Mouse (Mus musculus) embryonic facial prominence, embryonic 12.5 days (tissue): ENCODE measurements at regions not wholly inside any gene's neighbourhood (a gene's known extent, or its start where the extent isn't known, plus 50 kb on each side); places are given as distances from the start of the nearest gene placed in this dataset.

Source experiments
- ATAC-seq: fragments of 200-750 bp; cut with Nextera tagmentation; 2 replicates; pipeline ENCODE4 v1.8.0; 2017; ENCODE audit not compliant: insufficient number of reproducible peaks, insufficient read depth, low FRiP score, low TSS enrichment
- H3K27ac ChIP-seq: fragments of 300-500 bp; sonication (generic); 2 replicates; pipeline ENCODE4 v1.5.1; 2016; ENCODE audit warnings: mild to moderate bottlenecking
- H3K27me3 ChIP-seq: fragments of 300-500 bp; sonication (generic); 2 replicates; pipeline ENCODE4 v1.6.1; 2016; ENCODE audit warnings: mild to moderate bottlenecking, moderate library complexity
- H3K36me3 ChIP-seq: fragments of 300-500 bp; sonication (generic); 2 replicates; pipeline ENCODE4 v1.6.1; 2016; ENCODE audit warnings: mild to moderate bottlenecking
- H3K4me1 ChIP-seq: fragments of 300-500 bp; sonication (generic); 2 replicates; pipeline ENCODE4 v1.6.1; 2016
- H3K4me2 ChIP-seq: fragments of 300-500 bp; sonication (generic); replicated peaks from 2 replicates; pipeline ENCODE4 v1.6.1; 2016; ENCODE audit warnings: mild to moderate bottlenecking, moderate library complexity
- H3K4me3 ChIP-seq: fragments of 300-500 bp; sonication (generic); 2 replicates; pipeline ENCODE4 v1.5.1; 2016; ENCODE audit warnings: mild to moderate bottlenecking
- H3K9ac ChIP-seq: fragments of 300-500 bp; sonication (generic); 2 replicates; pipeline ENCODE4 v1.6.1; 2016; ENCODE audit warnings: mild to moderate bottlenecking, moderate library complexity
- H3K9me3 ChIP-seq: fragments of 300-500 bp; sonication (generic); 2 replicates; pipeline ENCODE4 v1.6.1; 2016; ENCODE audit warnings: mild to moderate bottlenecking, moderate library complexity
- WGBS: fragments of 180-500 bp; shearing (Covaris S2); methylation state at CpG from one replicate; pipeline ENCODE4 v1.1.7; 2016; 5-methylcytosine and 5-hydroxymethylcytosine counted together

- no peak overlapping the region for H3K4me3 ChIP-seq
- peaks cover 18% of the 10 kb centered on the region for H3K4me1 ChIP-seq
- ATAC-seq, result no peak
- no peaks in the 10 kb centered on the region for H3K9me3 ChIP-seq
- H3K4me2 ChIP-seq, result no peak overlapping the region
- 50% methylated on average over 6 of the region's 6 CpGs for WGBS
- no peak overlapping the region for H3K9ac ChIP-seq
- H3K27ac ChIP-seq, result no peak overlapping the region
- H3K36me3 ChIP-seq, result no peaks in the 10 kb centered on the region
- H3K27me3 ChIP-seq, result peaks cover 3% of the 10 kb centered on the region; the same call in 1 of the 2 replicates
Observed at GRCm38 (mm10) chr5:4651167-4651955, 106.5 kb downstream of the Fzd1 start.

GRCm38 (mm10) chr5:4650709-4651108, 107.1 kb downstream of the Fzd1 start:
- no peak overlapping the region for H3K4me3 ChIP-seq
- no peaks in the 10 kb centered on the region for H3K9me3 ChIP-seq
- H3K36me3 ChIP-seq, result no peaks in the 10 kb centered on the region
- H3K4me1 ChIP-seq, result peaks cover 18% of the 10 kb centered on the region
- peaks cover 3% of the 10 kb centered on the region; the same call in 1 of the 2 replicates for H3K27me3 ChIP-seq
- H3K4me2 ChIP-seq, result no peak overlapping the region
- H3K9ac ChIP-seq, result no peak overlapping the region
- WGBS, result 58% methylated on average over 3 of the region's 3 CpGs
- H3K27ac ChIP-seq, result no peak overlapping the region
- ATAC-seq, result no peak

- no peak overlapping the region for H3K9ac ChIP-seq
- H3K36me3 ChIP-seq, result no peaks in the 10 kb centered on the region
- peaks cover 3% of the 10 kb centered on the region; the same call in 1 of the 2 replicates for H3K27me3 ChIP-seq
- H3K4me3 ChIP-seq, result no peak overlapping the region
- no peak overlapping the region for H3K27ac ChIP-seq
- H3K4me1 ChIP-seq, result peaks cover 18% of the 10 kb centered on the region
- no peak overlapping the region for H3K4me2 ChIP-seq
- 26% methylated on average over 6 of the region's 6 CpGs for WGBS
- ATAC-seq, result 0 out of 2 replicates have a peak, but pooled peaks have one; percentile 6
- H3K9me3 ChIP-seq, result no peaks in the 10 kb centered on the region
Observed at GRCm38 (mm10) chr5:4649858-4650556, 107.8 kb downstream of the Fzd1 start.

GRCm38 (mm10) chr5:4641041-4641440, 116.8 kb downstream of the Fzd1 start:
- Histone ChIP-seq H3K27me3 (no peaks in the 10 kb centered on the region), H3K4me2 (no peak overlapping the region), H3K27ac (no peak overlapping the region), H3K9ac (no peak overlapping the region), H3K36me3 (no peaks in the 10 kb centered on the region), H3K4me1 (no peaks in the 10 kb centered on the region), H3K4me3 (no peak overlapping the region), H3K9me3 (no peaks in the 10 kb centered on the region)
- no peak for ATAC-seq

GRCm38 (mm10) chr5:4633763-4634162, 124.1 kb downstream of the Fzd1 start:
- H3K4me2 ChIP-seq, result no peak overlapping the region
- H3K4me1 ChIP-seq, result no peaks in the 10 kb centered on the region
- H3K27me3 ChIP-seq, result 0 out of 2 replicates have a peak, but pooled peaks cover 2% of the 10 kb centered on the region
- no peak overlapping the region for H3K9ac ChIP-seq
- H3K4me3 ChIP-seq, result no peak overlapping the region
- H3K9me3 ChIP-seq, result no peaks in the 10 kb centered on the region
- H3K27ac ChIP-seq, result no peak overlapping the region
- WGBS, result 69% methylated on average over 3 of the region's 3 CpGs
- no peaks in the 10 kb centered on the region for H3K36me3 ChIP-seq
- ATAC-seq, result no peak

GRCm38 (mm10) chr5:4625206-4625605, 132.6 kb downstream of the Fzd1 start:
- Histone ChIP-seq H3K27ac (no peak overlapping the region), H3K4me2 (no peak overlapping the region), H3K4me1 (peaks cover 7% of the 10 kb centered on the region; the same call in 1 of the 2 replicates), H3K4me3 (no peak overlapping the region), H3K27me3 (no peaks in the 10 kb centered on the region), H3K9me3 (no peaks in the 10 kb centered on the region), H3K36me3 (no peaks in the 10 kb centered on the region), H3K9ac (no peak overlapping the region)
- 81% methylated on average over 6 of the region's 6 CpGs for WGBS
- no peak for ATAC-seq

- no peak overlapping the region for H3K27ac ChIP-seq
- peaks cover 7% of the 10 kb centered on the region; the same call in 1 of the 2 replicates for H3K4me1 ChIP-seq
- ATAC-seq, result no peak
- 53% methylated on average over 4 of the region's 4 CpGs for WGBS
- H3K4me3 ChIP-seq, result no peak overlapping the region
- H3K36me3 ChIP-seq, result no peaks in the 10 kb centered on the region
- no peak overlapping the region for H3K4me2 ChIP-seq
- no peaks in the 10 kb centered on the region for H3K27me3 ChIP-seq
- no peaks in the 10 kb centered on the region for H3K9me3 ChIP-seq
- H3K9ac ChIP-seq, result no peak overlapping the region
Observed at GRCm38 (mm10) chr5:4623625-4624024, 134.2 kb downstream of the Fzd1 start.

- Histone ChIP-seq H3K4me2 (no peak overlapping the region), H3K4me1 (peaks cover 7% of the 10 kb centered on the region; the same call in 1 of the 2 replicates), H3K4me3 (no peak overlapping the region), H3K36me3 (no peaks in the 10 kb centered on the region), H3K9ac (no peak overlapping the region), H3K27ac (no peak overlapping the region), H3K9me3 (no peaks in the 10 kb centered on the region), H3K27me3 (no peaks in the 10 kb centered on the region)
- 40% methylated on average over 4 of the region's 4 CpGs for WGBS
- ATAC-seq, result no peak
Observed at GRCm38 (mm10) chr5:4620513-4621210, 137.2 kb downstream of the Fzd1 start.

GRCm38 (mm10) chr5:4615233-4615632, 142.6 kb downstream of the Fzd1 start:
- no peak overlapping the region for H3K4me2 ChIP-seq
- no peak overlapping the region for H3K9ac ChIP-seq
- no peaks in the 10 kb centered on the region for H3K36me3 ChIP-seq
- no peak for ATAC-seq
- no peak overlapping the region for H3K4me3 ChIP-seq
- 84% methylated on average over 2 of the region's 2 CpGs for WGBS
- H3K4me1 ChIP-seq, result no peaks in the 10 kb centered on the region
- no peaks in the 10 kb centered on the region for H3K9me3 ChIP-seq
- no peak overlapping the region for H3K27ac ChIP-seq
- no peaks in the 10 kb centered on the region for H3K27me3 ChIP-seq

GRCm38 (mm10) chr5:4597471-4597870, 160.4 kb downstream of the Fzd1 start:
- Histone ChIP-seq H3K27ac (no peak overlapping the region), H3K27me3 (no peaks in the 10 kb centered on the region), H3K4me3 (no peak overlapping the region), H3K4me1 (no peaks in the 10 kb centered on the region), H3K9me3 (no peaks in the 10 kb centered on the region), H3K4me2 (no peak overlapping the region), H3K36me3 (no peaks in the 10 kb centered on the region), H3K9ac (no peak overlapping the region)
- ATAC-seq, result no peak
- WGBS, result 85% methylated on average over 3 of the region's 3 CpGs

- Histone ChIP-seq H3K4me1 (no peaks in the 10 kb centered on the region), H3K9me3 (no peaks in the 10 kb centered on the region), H3K27ac (no peak overlapping the region), H3K27me3 (no peaks in the 10 kb centered on the region), H3K9ac (no peak overlapping the region), H3K36me3 (no peaks in the 10 kb centered on the region), H3K4me2 (no peak overlapping the region), H3K4me3 (no peak overlapping the region)
- no peak for ATAC-seq
- 64% methylated on average over 2 of the region's 2 CpGs for WGBS
Observed at GRCm38 (mm10) chr5:4595010-4595409, 162.8 kb downstream of the Fzd1 start.
